Mouse (Mus musculus) lung, embryonic 14.5 days (tissue): ENCODE results near the gene Gdpd5. TPM values are rescaled to one million over a fixed set of nuclear protein-coding genes. Genes with fewer than 3 reads are reported as not detected.

ENCODE experiments used
- ATAC-seq: fragments of 200-750 bp; cut with Nextera tagmentation; 2 replicates; pipeline ENCODE4 v1.8.0; 2017; ENCODE audit warnings: mild to moderate bottlenecking, moderate TSS enrichment, moderate library complexity; ENCODE audit not compliant: insufficient read depth
- DNase-seq: peaks from one replicate; pipeline ENCODE4 v3.0.0-alpha.2; 2015
- H3K27ac ChIP-seq: fragments of 300-500 bp; sonication (generic); 2 replicates; pipeline ENCODE4 v1.5.1; 2014; ENCODE audit warnings: low read depth, mild to moderate bottlenecking, moderate library complexity
- H3K27me3 ChIP-seq: fragments of 300-500 bp; sonication (generic); 2 replicates; pipeline ENCODE4 v1.6.1; 2014; ENCODE audit warnings: low read length, control low read depth; ENCODE audit not compliant: insufficient read depth
- H3K36me3 ChIP-seq: fragments of 300-500 bp; sonication (generic); 2 replicates; pipeline ENCODE4 v1.6.1; 2014; ENCODE audit warnings: control low read depth; ENCODE audit not compliant: insufficient read depth
- H3K4me1 ChIP-seq: fragments of 300-500 bp; sonication (generic); 2 replicates; pipeline ENCODE4 v1.6.1; 2014; ENCODE audit warnings: antibody characterized with exemption, control low read depth; ENCODE audit not compliant: insufficient read depth
- H3K4me2 ChIP-seq: fragments of 300-500 bp; sonication (generic); 2 replicates; pipeline ENCODE4 v1.6.1; 2014; ENCODE audit warnings: mild to moderate bottlenecking
- H3K4me3 ChIP-seq: fragments of 300-500 bp; sonication (generic); 2 replicates; pipeline ENCODE4 v1.5.1; 2014; ENCODE audit warnings: low read depth, low read length
- H3K9ac ChIP-seq: fragments of 300-500 bp; sonication (generic); 2 replicates; pipeline ENCODE4 v1.6.1; 2014
- H3K9me3 ChIP-seq: fragments of 300-500 bp; sonication (generic); 2 replicates; pipeline ENCODE4 v1.6.1; 2016; ENCODE audit warnings: low read depth, low read length, control low read depth
- CTCF ChIP-seq: IDR thresholded peaks from 2 replicates; pipeline ENCODE4 v1.5.1; 2016; ENCODE audit warnings: antibody characterized with exemption, low read depth
- WGBS: fragments of 180-500 bp; shearing (Covaris S2); extraction: QIAGEN DNeasy Blood & Tissue Kit; methylation state at CpG from one replicate; pipeline ENCODE4 v1.1.7; 2014; 5-methylcytosine and 5-hydroxymethylcytosine counted together
- polyA plus RNA-seq: library from polyadenylated mRNA; unstranded; fragments of >200 nt; fragmentation: Nextera tagmentation; extraction: Ambion mirVana; gene quantifications from 2 replicates; pipeline ENCODE4 v1.2.1, GENCODE M21; 2014

Gene Gdpd5
- polyA plus RNA-seq, 1 experiment from 2014 or later: 21.8 TPM

DNA sequence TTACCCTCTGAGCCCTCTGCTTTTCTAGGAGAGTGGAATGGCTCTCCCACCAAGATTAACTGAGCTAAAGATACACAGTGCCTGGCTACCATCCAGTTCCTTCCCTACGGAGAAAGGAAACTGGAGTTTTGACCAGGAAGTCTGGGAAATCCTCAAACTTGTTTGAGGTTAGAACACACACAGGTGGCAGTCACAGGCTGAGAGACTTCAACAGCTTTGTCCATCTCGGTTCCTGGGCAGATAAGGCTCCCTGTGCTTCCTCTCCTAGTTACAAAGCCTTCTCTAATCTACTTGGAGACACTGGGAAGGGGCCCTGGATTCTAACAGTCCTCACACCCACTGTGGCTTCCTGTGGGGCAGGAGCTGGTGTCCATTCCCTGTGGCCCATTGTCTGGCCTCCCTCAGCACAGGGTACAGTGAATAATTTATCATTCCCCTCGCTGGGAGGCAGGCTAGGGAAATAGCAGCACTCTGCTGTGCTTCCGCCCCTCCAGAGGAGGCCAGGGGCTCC is 2.9 kb downstream of the Gdpd5 start:
- TF ChIP-seq CTCF: peak; percentile 32; the same call in 1 of the 2 replicates
- Histone ChIP-seq H3K4me2 (peak overlapping the region; percentile 95), H3K27ac (peak overlapping the region; percentile 65), H3K9ac (peak overlapping the region; percentile 68), H3K4me1 (peaks cover 21% of the 10 kb centered on the region), H3K9me3 (no peaks in the 10 kb centered on the region), H3K27me3 (no peaks in the 10 kb centered on the region), H3K4me3 (no peak overlapping the region; the same call in 1 of the 2 replicates), H3K36me3 (no peaks in the 10 kb centered on the region)
- DNase-seq: peak; percentile 71
- 15% methylated on average over 4 of the region's 4 CpGs for WGBS
- ATAC-seq: no peak

DNA sequence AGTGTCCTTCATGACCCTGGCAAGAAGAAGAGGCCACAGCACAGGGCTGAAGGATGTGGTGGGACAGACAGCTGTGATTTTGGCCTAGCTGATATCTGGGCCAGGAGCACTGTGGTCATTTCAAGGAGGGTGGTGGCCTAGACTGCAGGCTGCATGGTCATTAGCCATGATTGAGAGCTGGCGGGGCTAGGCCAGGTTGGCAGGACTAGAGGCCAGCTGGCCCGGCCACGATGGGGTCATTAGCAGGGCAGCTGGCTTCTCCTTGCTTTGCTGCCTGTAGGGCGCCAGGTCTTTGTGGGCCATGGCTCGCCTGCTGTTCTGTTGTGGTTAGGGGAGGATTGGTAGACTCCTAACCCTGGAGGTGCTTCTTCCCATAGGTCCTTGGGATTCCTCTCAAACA is 4.8 kb downstream of the Gdpd5 start:
- no peak for ATAC-seq
- no peak for DNase-seq
- no peak overlapping the region for H3K27ac ChIP-seq
- H3K4me3 ChIP-seq: no peak overlapping the region
- no peak overlapping the region for H3K9ac ChIP-seq
- peaks cover 12% of the 10 kb centered on the region; the same call in 1 of the 2 replicates for H3K4me1 ChIP-seq
- H3K36me3 ChIP-seq: no peaks in the 10 kb centered on the region; the same call in 1 of the 2 replicates
- WGBS: 64% methylated on average over 5 of the region's 5 CpGs
- H3K9me3 ChIP-seq: no peaks in the 10 kb centered on the region
- TF ChIP-seq CTCF: no peak
- no peak overlapping the region for H3K4me2 ChIP-seq
- no peaks in the 10 kb centered on the region for H3K27me3 ChIP-seq

DNA sequence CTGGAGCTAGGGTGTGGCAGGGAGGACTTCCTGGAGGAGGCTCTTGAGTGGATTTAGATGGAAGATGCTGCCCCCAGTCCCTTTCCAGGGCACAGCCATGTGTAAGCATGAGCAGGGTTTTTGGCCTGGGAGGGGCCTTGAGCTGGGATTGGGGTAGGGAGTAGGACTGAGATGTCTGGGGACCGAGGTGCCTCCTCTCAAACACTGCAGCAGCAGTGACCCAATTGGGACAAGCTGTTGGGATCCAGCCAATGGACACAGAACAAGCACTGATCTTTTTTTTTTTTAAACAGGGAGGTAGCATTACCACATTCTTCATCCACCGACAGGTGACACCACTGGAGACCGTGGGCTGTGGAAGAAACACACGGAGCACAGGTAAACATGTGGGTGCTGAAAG is 5.6 kb downstream of the Gdpd5 start:
- Histone ChIP-seq H3K36me3 (no peaks in the 10 kb centered on the region; the same call in 1 of the 2 replicates), H3K4me3 (no peak overlapping the region), H3K4me2 (no peak overlapping the region), H3K27ac (no peak overlapping the region), H3K9ac (no peak overlapping the region), H3K4me1 (peaks cover 16% of the 10 kb centered on the region; the same call in 1 of the 2 replicates), H3K27me3 (no peaks in the 10 kb centered on the region), H3K9me3 (no peaks in the 10 kb centered on the region)
- TF ChIP-seq CTCF: no peak
- 79% methylated on average over 4 of the region's 4 CpGs for WGBS
- no peak for ATAC-seq
- no peak for DNase-seq

DNA sequence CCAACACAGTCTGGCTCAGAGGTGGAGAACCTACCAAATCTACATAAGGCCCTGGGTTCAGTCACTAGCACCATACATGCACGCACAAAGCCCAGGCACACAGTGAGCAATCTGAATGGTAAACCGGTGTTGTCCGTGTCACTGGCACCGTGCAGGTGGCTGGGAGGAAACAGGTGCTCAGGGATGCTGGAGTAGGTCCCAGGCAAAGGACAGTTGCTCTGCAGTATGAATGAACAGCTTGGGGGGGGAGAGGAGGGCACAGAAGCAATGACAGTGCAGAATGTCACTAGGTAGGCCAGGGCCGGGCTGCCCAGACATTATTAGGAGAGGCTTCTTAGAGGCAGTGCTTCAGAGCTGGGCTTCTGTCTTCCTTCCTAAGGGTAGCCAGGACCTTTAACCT is 6.1 kb downstream of the Gdpd5 start:
- H3K4me1 ChIP-seq: peaks cover 16% of the 10 kb centered on the region; the same call in 1 of the 2 replicates
- no peak overlapping the region for H3K9ac ChIP-seq
- 89% methylated on average over 5 of the region's 5 CpGs for WGBS
- TF ChIP-seq CTCF: no peak
- H3K27me3 ChIP-seq: no peaks in the 10 kb centered on the region
- H3K9me3 ChIP-seq: no peaks in the 10 kb centered on the region
- H3K27ac ChIP-seq: no peak overlapping the region
- no peak overlapping the region for H3K4me3 ChIP-seq
- no peak for ATAC-seq
- H3K4me2 ChIP-seq: no peak overlapping the region
- H3K36me3 ChIP-seq: no peaks in the 10 kb centered on the region; the same call in 1 of the 2 replicates
- no peak for DNase-seq

DNA sequence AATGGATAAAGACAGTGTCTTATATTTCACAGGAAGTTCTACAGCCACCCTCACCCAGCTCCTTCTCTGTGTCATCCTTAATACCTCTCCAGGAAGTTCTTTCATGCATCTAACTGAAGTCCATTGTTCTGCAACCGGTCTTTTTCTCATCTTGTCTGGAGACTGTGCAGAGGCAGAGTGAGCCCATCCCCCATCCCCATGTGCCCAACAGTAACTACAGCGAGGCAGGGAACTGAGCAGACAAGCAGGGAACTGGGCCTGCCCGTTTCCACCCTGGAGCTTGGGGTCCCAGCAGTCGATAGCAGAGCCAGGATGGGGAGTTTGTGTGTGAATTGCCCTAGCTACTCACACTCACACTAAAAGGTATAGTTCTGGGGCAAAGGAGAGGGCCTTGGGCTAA is 9.3 kb downstream of the Gdpd5 start:
- 36% methylated on average over 4 of the region's 4 CpGs for WGBS
- H3K27ac ChIP-seq: no peak overlapping the region
- H3K9ac ChIP-seq: no peak overlapping the region
- no peak for TF ChIP-seq CTCF
- peaks cover 8% of the 10 kb centered on the region; the same call in 1 of the 2 replicates for H3K36me3 ChIP-seq
- ATAC-seq (no peak), DNase-seq (peak; percentile 38)
- H3K4me3 ChIP-seq: no peak overlapping the region
- no peaks in the 10 kb centered on the region for H3K27me3 ChIP-seq
- 0 out of 2 replicates have a peak, but pooled peaks cover 3% of the 10 kb centered on the region for H3K4me1 ChIP-seq
- H3K4me2 ChIP-seq: no peak overlapping the region
- no peaks in the 10 kb centered on the region for H3K9me3 ChIP-seq

DNA sequence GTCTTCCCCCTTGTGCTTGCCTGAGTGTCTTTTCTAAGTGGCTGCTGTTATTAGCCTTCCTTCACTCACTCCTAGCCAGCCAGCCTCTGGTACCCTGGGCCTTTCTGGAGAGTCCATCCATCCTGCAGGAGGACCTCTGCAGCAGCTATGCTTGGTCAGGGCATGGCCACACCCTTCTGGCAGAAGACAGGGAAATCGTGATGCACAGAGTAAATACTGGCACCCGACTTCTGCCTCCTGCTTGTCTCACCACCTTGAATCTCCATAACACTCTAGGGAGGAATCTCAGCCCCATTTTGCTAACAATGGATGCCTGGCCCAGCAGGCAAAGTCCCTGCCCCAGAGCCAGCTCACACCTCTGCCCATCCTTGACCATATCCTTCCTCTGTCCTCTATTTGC is 11.5 kb downstream of the Gdpd5 start:
- WGBS: 52% methylated on average over 2 of the region's 2 CpGs
- Histone ChIP-seq H3K27ac (no peak overlapping the region), H3K4me2 (no peak overlapping the region), H3K9me3 (no peaks in the 10 kb centered on the region), H3K27me3 (no peaks in the 10 kb centered on the region), H3K9ac (no peak overlapping the region), H3K4me1 (0 out of 2 replicates have a peak, but pooled peaks cover 3% of the 10 kb centered on the region), H3K4me3 (no peak overlapping the region), H3K36me3 (peaks cover 8% of the 10 kb centered on the region; the same call in 1 of the 2 replicates)
- DNase-seq: no peak
- TF ChIP-seq CTCF: no peak
- no peak for ATAC-seq

DNA sequence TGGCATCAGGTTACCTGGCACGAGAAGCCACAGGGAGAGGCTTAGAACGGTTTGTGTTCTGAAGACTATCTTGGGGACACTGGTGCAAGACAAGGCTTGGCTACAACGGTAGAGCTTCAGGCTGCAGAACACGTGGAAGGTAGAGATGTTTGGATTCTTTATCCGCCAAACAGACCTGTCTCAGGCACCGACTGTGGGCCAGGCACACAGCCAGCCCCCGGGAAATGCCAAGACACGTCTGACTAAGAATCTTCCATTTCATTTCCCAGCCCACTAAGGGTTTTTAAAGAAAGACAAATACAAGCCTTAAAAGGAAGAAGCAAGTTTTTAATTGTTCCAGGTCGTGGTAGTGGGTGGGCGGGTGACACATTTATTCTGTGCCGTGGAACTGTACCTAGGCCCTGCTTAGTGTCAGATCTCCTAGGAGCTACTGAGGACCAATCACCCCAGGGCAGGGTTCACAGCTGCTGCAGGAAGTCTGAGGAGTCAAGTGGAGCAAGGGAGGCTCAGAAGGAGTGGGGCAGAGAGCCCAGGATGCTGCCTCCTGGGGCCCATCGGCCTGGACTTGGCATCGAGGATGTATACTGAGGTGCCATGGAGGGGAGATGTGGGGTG is 12.6 kb downstream of the Gdpd5 start:
- Histone ChIP-seq H3K4me2 (no peak overlapping the region), H3K4me3 (no peak overlapping the region), H3K4me1 (0 out of 2 replicates have a peak, but pooled peaks cover 3% of the 10 kb centered on the region), H3K36me3 (peaks cover 8% of the 10 kb centered on the region; the same call in 1 of the 2 replicates), H3K9me3 (no peaks in the 10 kb centered on the region), H3K9ac (no peak overlapping the region), H3K27me3 (no peaks in the 10 kb centered on the region), H3K27ac (no peak overlapping the region)
- ATAC-seq (no peak), DNase-seq (no peak)
- no peak for TF ChIP-seq CTCF
- 67% methylated on average over 13 of the region's 13 CpGs for WGBS
